Mouse (Mus musculus) right cerebral cortex, postnatal 25 days (tissue): ENCODE measurements around the gene Cnn2.
A peak's percentile ranks its signal among the peaks of the same experiment; 100 is the strongest.

ENCODE experiments used
- DNase-seq: peaks from one replicate; pipeline ENCODE4 v3.0.0; 2022

Gene Cnn2

GRCm38 (mm10) chr10:79970415-79971182 lies 17.8 kb upstream of the Cnn2 start, which contains the start of gene Grin3b:
Gene Grin3b, plus strand, starts transcription at chr10:79970715.
- no peak for DNase-seq

GRCm38 (mm10) chr10:79971183-79971497 lies 17.2 kb upstream of the Cnn2 start:
- no peak for DNase-seq

GRCm38 (mm10) chr10:79972831-79973230 lies 15.6 kb upstream of the Cnn2 start:
- no peak for DNase-seq

GRCm38 (mm10) chr10:79974087-79974486 lies 14.3 kb upstream of the Cnn2 start:
- DNase-seq = no peak

- no peak for DNase-seq
These were observed 13.7 kb upstream of the Cnn2 start for GRCm38 (mm10) chr10:79974668-79975067.

GRCm38 (mm10) chr10:79976071-79976721 lies 12.2 kb upstream of the Cnn2 start:
- no peak for DNase-seq

GRCm38 (mm10) chr10:79976722-79977107 lies 11.7 kb upstream of the Cnn2 start:
- no peak for DNase-seq

- no peak for DNase-seq
These were observed 11.1 kb upstream of the Cnn2 start for GRCm38 (mm10) chr10:79977324-79977723.

GRCm38 (mm10) chr10:79978061-79978460 lies 10.3 kb upstream of the Cnn2 start:
- no peak for DNase-seq

- no peak for DNase-seq
These were observed 8.8 kb upstream of the Cnn2 start for GRCm38 (mm10) chr10:79979401-79980155.

GRCm38 (mm10) chr10:79983205-79983604 lies 5.2 kb upstream of the Cnn2 start:
- no peak for DNase-seq

- peak; percentile 52 for DNase-seq
These were observed 4.7 kb upstream of the Cnn2 start for GRCm38 (mm10) chr10:79983670-79984069.

- peak; percentile 87 for DNase-seq
These were observed 4.1 kb upstream of the Cnn2 start, which contains the start of gene Tmem259 for GRCm38 (mm10) chr10:79984195-79984816. Gene Tmem259, minus strand, starts transcription at chr10:79984330.

GRCm38 (mm10) chr10:79984871-79985270 lies 3.5 kb upstream of the Cnn2 start:
- peak; percentile 95 for DNase-seq

GRCm38 (mm10) chr10:79985334-79986231 lies 2.8 kb upstream of the Cnn2 start:
- DNase-seq = peak; percentile 66

- DNase-seq = no peak
These were observed 2.0 kb upstream of the Cnn2 start for GRCm38 (mm10) chr10:79986232-79986878.

GRCm38 (mm10) chr10:79986963-79987362 lies 1.4 kb upstream of the Cnn2 start:
- DNase-seq = peak; percentile 72

GRCm38 (mm10) chr10:79987771-79988505 lies 446 bp upstream of the Cnn2 start:
- DNase-seq = no peak

- DNase-seq = no peak
These were observed 945 bp downstream of the Cnn2 start for GRCm38 (mm10) chr10:79989272-79989786.

- no peak for DNase-seq
These were observed 1.5 kb downstream of the Cnn2 start for GRCm38 (mm10) chr10:79989870-79990269.

GRCm38 (mm10) chr10:79991099-79991498 lies 2.7 kb downstream of the Cnn2 start:
- no peak for DNase-seq
